Mouse (Mus musculus) myocyte (in vitro differentiated cells): ENCODE measurements around the gene Celf2. TPM values are rescaled to one million over a fixed set of nuclear protein-coding genes. Genes with fewer than 3 reads are reported as not detected.
A peak's percentile ranks its signal among the peaks of the same experiment; 100 is the strongest.

Source experiments
- H3K27me3 ChIP-seq: one replicate; pipeline ENCODE4 v1.6.1; 2011; ENCODE audit not compliant: control insufficient read depth, insufficient read depth, insufficient read length
- H3K36me3 ChIP-seq: one replicate; pipeline ENCODE4 v1.6.1; 2011; ENCODE audit not compliant: control insufficient read depth, insufficient read depth
- H3K4me2 ChIP-seq: one replicate; pipeline ENCODE4 v1.6.1; 2011; ENCODE audit warnings: low read depth, control low read depth
- H3K4me3 ChIP-seq: one replicate; pipeline ENCODE4 v1.5.1; 2011; ENCODE audit warnings: mild to moderate bottlenecking, control low read depth, moderate library complexity
- H3K79me2 ChIP-seq: one replicate; pipeline ENCODE4 v1.6.1; 2011; ENCODE audit not compliant: control insufficient read depth, insufficient read depth
- H3ac ChIP-seq: one replicate; pipeline ENCODE4 v1.6.1; 2011; ENCODE audit not compliant: control insufficient read depth, insufficient read length
- CEBPB ChIP-seq: IDR thresholded peaks from 2 replicates; pipeline ENCODE4 v1.6.1; 2011; ENCODE audit warnings: mild to moderate bottlenecking, moderate library complexity; ENCODE audit not compliant: poor library complexity, insufficient read depth, severe bottlenecking
- E2F4 ChIP-seq: IDR thresholded peaks from one replicate; pipeline ENCODE4 v1.6.1; 2011; ENCODE audit warnings: mild to moderate bottlenecking, control low read depth, moderate library complexity; ENCODE audit not compliant: insufficient read depth
- MAX ChIP-seq: IDR thresholded peaks from one replicate; pipeline ENCODE4 v1.6.1; 2011; ENCODE audit warnings: low read depth, mild to moderate bottlenecking, control low read depth
- MYOD1 ChIP-seq, 3 experiments: IDR thresholded peaks; one replicate each; pipeline ENCODE4 v1.6.1; 2011; ENCODE audit warnings: control low read depth in 2 of 3, low read depth in 2 of 3, mild to moderate bottlenecking in 2 of 3, moderate library complexity in 1 of 3; ENCODE audit not compliant: insufficient read length in 2 of 3, control insufficient read depth in 1 of 3
- MYOG ChIP-seq, 3 experiments: IDR thresholded peaks; one replicate each; pipeline ENCODE4 v1.6.1; 2011; ENCODE audit warnings: control low read depth in 2 of 3, low read depth in 2 of 3, mild to moderate bottlenecking in 2 of 3; ENCODE audit not compliant: insufficient read length in 2 of 3, control insufficient read depth in 1 of 3, insufficient read depth in 1 of 3
- POLR2A ChIP-seq: IDR thresholded peaks from one replicate; pipeline ENCODE4 v1.6.1; 2011; ENCODE audit warnings: low read depth, mild to moderate bottlenecking, control low read depth, moderate library complexity; ENCODE audit not compliant: insufficient read length
- POLR2AphosphoS2 ChIP-seq: IDR thresholded peaks from one replicate; pipeline ENCODE4 v1.6.1; 2011; ENCODE audit warnings: low read depth, control low read depth; ENCODE audit not compliant: insufficient read length
- REST ChIP-seq: IDR thresholded peaks from one replicate; pipeline ENCODE4 v1.6.1; 2011; ENCODE audit warnings: mild to moderate bottlenecking, control low read depth, moderate library complexity; ENCODE audit not compliant: insufficient read depth, insufficient read length
- SRF ChIP-seq: IDR thresholded peaks from one replicate; pipeline ENCODE4 v1.6.1; 2011; ENCODE audit warnings: low read depth; ENCODE audit not compliant: control insufficient read depth, insufficient read length
- TCF12 ChIP-seq: IDR thresholded peaks from one replicate; pipeline ENCODE4 v1.6.1; 2011; ENCODE audit warnings: mild to moderate bottlenecking, control low read depth; ENCODE audit not compliant: poor library complexity, insufficient read depth, severe bottlenecking
- TCF3 ChIP-seq: IDR thresholded peaks from one replicate; pipeline ENCODE4 v1.6.1; 2011; ENCODE audit warnings: low read depth, control low read depth; ENCODE audit not compliant: insufficient read length
- USF1 ChIP-seq: IDR thresholded peaks from one replicate; pipeline ENCODE4 v1.6.1; 2011; ENCODE audit warnings: low read depth, mild to moderate bottlenecking, control low read depth, moderate library complexity
- polyA plus RNA-seq: library from polyadenylated mRNA; unstranded; fragments of >200 nt; fragmentation: generic; extraction: Trizol; gene quantifications from one replicate; pipeline ENCODE4 v1.2.1, GENCODE M21; 2012; ENCODE audit warnings: missing spikeins

Celf2 gene
- polyA plus RNA-seq, 1 experiment: 30.1 TPM

GRCm38 (mm10) chr2:6875071-6875611 lies 634.2 kb downstream of the Celf2 start:
- H3K36me3 ChIP-seq: no peaks in the 10 kb centered on the region
- H3K4me3 ChIP-seq: peak overlapping the region; percentile 65
- H3ac ChIP-seq: no peak overlapping the region
- H3K4me2 ChIP-seq: peak overlapping the region; percentile 91
- H3K27me3 ChIP-seq: no peaks in the 10 kb centered on the region
- TF ChIP-seq TCF12 (no peak), USF1 (peak; percentile 22), POLR2A (peak; percentile 46)
- peaks cover 35% of the 10 kb centered on the region for H3K79me2 ChIP-seq

- Histone ChIP-seq H3K79me2 (peaks cover 42% of the 10 kb centered on the region), H3K4me3 (peak overlapping the region; percentile 65), H3K27me3 (no peaks in the 10 kb centered on the region), H3K36me3 (no peaks in the 10 kb centered on the region), H3K4me2 (peak overlapping the region; percentile 91), H3ac (no peak overlapping the region)
- no peak for TF ChIP-seq MYOD1 (IDR thresholded peaks at IDR 0.05; ENCODE audit: control insufficient read depth in 1 of 3, insufficient read length in 2 of 3, low read depth in 2 of 3)
- TF ChIP-seq POLR2A: peak; percentile 23
These were observed 635.0 kb downstream of the Celf2 start for GRCm38 (mm10) chr2:6874266-6874955.

- no peak overlapping the region for H3ac ChIP-seq
- peak overlapping the region; percentile 65 for H3K4me3 ChIP-seq
- H3K36me3 ChIP-seq: no peaks in the 10 kb centered on the region
These were observed 635.7 kb downstream of the Celf2 start for GRCm38 (mm10) chr2:6873711-6874110.

GRCm38 (mm10) chr2:6872894-6873255 lies 636.5 kb downstream of the Celf2 start:
- peaks cover 58% of the 10 kb centered on the region for H3K79me2 ChIP-seq
- TF ChIP-seq E2F4 (no peak), MYOG (IDR thresholded peaks at IDR 0.05; ENCODE audit: control insufficient read depth in 1 of 3, insufficient read depth in 1 of 3, insufficient read length in 2 of 3, low read depth in 2 of 3) (no peak), TCF12 (no peak), SRF (no peak), MAX (no peak), REST (no peak), POLR2AphosphoS2 (no peak)
- H3K27me3 ChIP-seq: no peaks in the 10 kb centered on the region
- H3K4me3 ChIP-seq: peak overlapping the region; percentile 65
- H3K36me3 ChIP-seq: no peaks in the 10 kb centered on the region
- H3K4me2 ChIP-seq: peak overlapping the region; percentile 91
- peak overlapping the region; percentile 97 for H3ac ChIP-seq

More at GRCm38 (mm10) chr2:6873711-6874110, 635.7 kb downstream of the Celf2 start:
- no peaks in the 10 kb centered on the region for H3K27me3 ChIP-seq
- peak overlapping the region; percentile 91 for H3K4me2 ChIP-seq
- H3K79me2 ChIP-seq: peaks cover 49% of the 10 kb centered on the region
- TF ChIP-seq TCF12 (no peak), MAX (no peak), E2F4 (no peak), MYOD1 (IDR thresholded peaks at IDR 0.05; ENCODE audit: control insufficient read depth in 1 of 3, insufficient read length in 2 of 3, low read depth in 2 of 3) (no peak)

- H3K79me2 ChIP-seq: peaks cover 63% of the 10 kb centered on the region
- H3K36me3 ChIP-seq: no peaks in the 10 kb centered on the region
- no peaks in the 10 kb centered on the region for H3K27me3 ChIP-seq
- peak overlapping the region; percentile 91 for H3K4me2 ChIP-seq
- H3K4me3 ChIP-seq: peak overlapping the region; percentile 65
- TF ChIP-seq REST (no peak), CEBPB (no peak), MYOG (IDR thresholded peaks at IDR 0.05; ENCODE audit: control insufficient read depth in 1 of 3, insufficient read depth in 1 of 3, insufficient read length in 2 of 3, low read depth in 2 of 3) (peak; percentile 4 to 65 (median 49)), TCF3 (peak; percentile 80), POLR2AphosphoS2 (peak; percentile 50), E2F4 (no peak), POLR2A (peak; percentile 54), MYOD1 (IDR thresholded peaks at IDR 0.05; ENCODE audit: control insufficient read depth in 1 of 3, insufficient read length in 2 of 3, low read depth in 2 of 3) (peak in 2 of 3 experiments; percentile 93 to 95), USF1 (no peak), MAX (no peak), TCF12 (no peak), SRF (no peak)
- peak overlapping the region; percentile 97 for H3ac ChIP-seq
These were observed 637.1 kb downstream of the Celf2 start for GRCm38 (mm10) chr2:6872131-6872893.
